Mouse (Mus musculus): ENCODE data around the gene Stat3.

Gene Stat3

GRCm38 (mm10) chr11:100939512-100940151 is at the start of gene Stat3:
TSS of gene Stat3 (minus strand) at chr11:100939540.
- DNase-seq (ENCODE audit: low read depth, low spot score): peak; percentile 100

- no peak for DNase-seq (ENCODE audit: low read depth, low spot score)
Observed at GRCm38 (mm10) chr11:100988674-100989073, 49.3 kb upstream of the Stat3 start.

DNA sequence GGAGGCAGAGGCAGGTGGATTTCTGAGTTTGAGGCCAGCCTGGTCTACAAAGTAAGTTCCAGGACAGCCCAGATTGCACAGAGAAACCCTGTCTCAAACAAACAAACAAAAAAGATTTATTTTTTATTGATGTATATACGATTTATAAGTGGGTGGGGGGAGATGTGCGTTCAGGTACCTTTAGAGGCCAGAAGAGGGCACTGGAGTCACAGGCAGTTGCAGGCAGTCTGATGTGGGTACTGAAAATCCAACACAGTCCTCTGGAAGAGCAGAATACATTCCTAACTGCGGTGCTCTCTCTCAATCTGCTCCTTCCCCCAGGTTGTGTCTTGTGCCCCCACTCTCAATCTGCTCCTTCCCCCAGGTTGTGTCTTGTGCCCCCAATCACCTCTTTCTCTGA is 46.3 kb upstream of the Stat3 start:
- no peak for DNase-seq (ENCODE audit: low read depth, low spot score)

- DNase-seq (ENCODE audit: low read depth, low spot score): no peak
Observed at GRCm38 (mm10) chr11:100983778-100984131, 44.4 kb upstream of the Stat3 start.

- DNase-seq (ENCODE audit: low read depth, low spot score): peak; percentile 76
Observed at GRCm38 (mm10) chr11:100983125-100983777, 43.9 kb upstream of the Stat3 start.

- no peak for DNase-seq (ENCODE audit: low read depth, low spot score)
Observed at GRCm38 (mm10) chr11:100982087-100982486, 42.7 kb upstream of the Stat3 start.

DNA sequence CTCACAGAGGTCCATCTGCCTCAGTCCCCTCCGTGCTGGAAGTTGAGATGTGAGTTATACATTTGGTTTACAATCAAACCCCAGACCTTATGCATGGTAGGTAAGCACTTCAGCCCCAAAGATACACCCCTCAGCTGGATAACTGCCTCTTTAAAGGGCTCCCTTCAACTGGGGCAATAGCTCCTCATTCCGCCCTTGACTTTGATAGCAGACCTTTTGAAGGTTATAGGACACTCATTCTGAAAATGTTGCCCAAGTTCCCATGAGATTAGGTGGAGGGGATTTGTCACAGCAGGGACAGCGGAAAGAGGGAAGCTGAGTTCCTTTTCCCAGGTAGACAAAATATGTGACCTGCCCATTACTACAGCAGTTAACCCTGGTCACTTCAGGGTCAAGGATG is 41.9 kb upstream of the Stat3 start:
- DNase-seq (ENCODE audit: low read depth, low spot score): no peak

DNA sequence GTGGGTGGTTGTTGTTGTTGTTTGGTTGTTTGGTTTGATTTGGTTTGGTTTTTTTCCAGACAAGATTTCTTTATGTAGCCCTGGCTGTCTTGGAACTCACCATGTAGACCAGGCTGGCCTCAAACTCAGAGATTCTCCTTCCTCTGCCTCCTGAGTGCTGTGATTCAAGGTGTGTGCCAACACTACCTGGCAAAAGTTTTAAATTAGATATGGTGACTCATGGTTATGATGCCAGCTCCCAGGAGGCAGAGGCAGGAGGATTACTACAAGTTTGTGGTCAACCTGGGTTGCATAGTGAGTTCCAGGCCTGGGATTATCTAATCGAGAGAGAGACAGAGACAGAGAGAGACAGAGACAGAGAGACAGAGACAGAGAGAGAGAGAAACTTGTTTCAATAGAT is 41.1 kb upstream of the Stat3 start:
- DNase-seq (ENCODE audit: low read depth, low spot score): no peak

DNA sequence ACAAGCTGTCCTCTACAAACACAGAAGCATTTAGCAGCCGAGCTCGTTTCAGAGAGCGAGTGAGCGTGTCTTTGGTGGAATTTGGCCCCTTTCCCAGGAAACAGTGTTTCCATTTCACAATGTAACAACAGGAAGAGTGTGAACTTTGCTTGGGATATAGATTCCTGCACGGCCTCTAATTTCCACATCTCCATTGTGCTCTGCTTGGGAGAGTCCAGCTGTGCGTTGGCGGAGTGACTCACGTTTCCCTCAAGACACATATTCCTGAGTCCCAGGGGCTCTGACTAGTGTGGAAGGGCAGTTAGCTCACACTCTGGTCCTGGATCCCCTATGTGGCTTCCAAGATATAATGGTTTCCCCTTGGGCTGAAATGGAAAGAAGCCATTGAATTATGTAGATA is 40.5 kb upstream of the Stat3 start:
- no peak for DNase-seq (ENCODE audit: low read depth, low spot score)

DNA sequence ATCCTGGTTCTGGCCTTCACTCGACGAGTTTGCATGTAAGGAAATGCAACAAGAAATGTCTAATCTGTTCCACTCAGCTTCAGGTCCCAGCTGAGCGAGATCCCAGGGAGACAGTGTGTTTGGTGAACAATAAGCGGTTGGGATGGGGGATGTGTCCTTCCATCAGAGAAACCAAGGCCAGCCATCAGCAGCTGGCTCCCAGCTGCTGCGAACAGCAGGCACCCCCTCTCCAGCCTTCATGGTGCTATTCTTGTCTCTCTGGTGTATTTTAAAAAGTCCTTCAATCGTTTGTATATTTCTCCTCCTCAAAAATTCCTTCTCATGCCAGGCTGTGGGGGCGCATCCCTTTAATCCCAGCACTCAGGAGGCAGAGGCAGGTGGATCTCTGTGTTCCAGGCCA is 35.9 kb upstream of the Stat3 start:
- DNase-seq (ENCODE audit: low read depth, low spot score): no peak

GRCm38 (mm10) chr11:100974381-100974970 is 35.1 kb upstream of the Stat3 start:
- DNase-seq (ENCODE audit: low read depth, low spot score): no peak

- DNase-seq (ENCODE audit: low read depth, low spot score): no peak
Observed at GRCm38 (mm10) chr11:100973245-100973644, 33.9 kb upstream of the Stat3 start.

DNA sequence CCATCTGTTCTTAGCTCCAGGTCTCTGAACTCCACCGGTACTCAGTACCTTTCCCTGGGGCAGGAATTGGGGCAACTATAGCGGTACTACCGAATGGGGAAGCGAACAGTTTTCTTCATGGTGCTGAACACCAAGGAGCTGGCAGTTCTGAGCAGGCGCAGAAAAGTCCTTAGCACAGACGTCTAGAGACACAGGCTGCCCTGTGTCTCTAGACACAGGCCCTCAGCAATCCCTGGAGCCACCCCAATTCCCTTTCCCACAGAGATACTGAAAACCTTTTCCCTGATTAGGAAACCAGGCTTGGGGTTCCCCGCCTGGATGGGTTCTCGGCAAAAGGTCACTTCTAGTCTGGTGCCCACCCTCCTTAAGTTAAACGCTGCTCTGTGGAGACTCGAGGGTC is 32.1 kb upstream of the Stat3 start:
- DNase-seq (ENCODE audit: low read depth, low spot score): no peak

DNA sequence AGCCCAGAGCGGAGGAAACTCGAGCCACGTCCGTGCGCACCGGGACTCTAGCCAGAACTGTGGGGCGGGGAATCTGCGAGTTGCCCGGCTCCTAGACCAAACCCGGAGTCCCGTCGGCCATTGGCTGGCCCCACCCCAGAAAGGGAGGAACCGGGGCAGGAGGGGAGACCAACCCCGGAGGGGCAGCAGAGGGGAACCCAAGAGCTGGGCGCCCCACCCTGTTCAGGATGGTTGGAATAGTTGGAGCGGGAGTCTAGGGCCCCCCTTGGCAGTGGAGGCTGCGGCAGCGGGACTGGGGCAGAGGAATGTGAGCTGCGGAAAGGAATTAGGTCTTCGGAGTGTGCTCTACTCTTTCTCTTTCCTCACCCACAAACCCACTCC is 31.2 kb upstream of the Stat3 start, which contains the start of gene Cavin1:
TSS of gene Cavin1 (minus strand) at position 331 of the 381 bp plus-strand sequence.
- DNase-seq (ENCODE audit: low read depth, low spot score): no peak

DNA sequence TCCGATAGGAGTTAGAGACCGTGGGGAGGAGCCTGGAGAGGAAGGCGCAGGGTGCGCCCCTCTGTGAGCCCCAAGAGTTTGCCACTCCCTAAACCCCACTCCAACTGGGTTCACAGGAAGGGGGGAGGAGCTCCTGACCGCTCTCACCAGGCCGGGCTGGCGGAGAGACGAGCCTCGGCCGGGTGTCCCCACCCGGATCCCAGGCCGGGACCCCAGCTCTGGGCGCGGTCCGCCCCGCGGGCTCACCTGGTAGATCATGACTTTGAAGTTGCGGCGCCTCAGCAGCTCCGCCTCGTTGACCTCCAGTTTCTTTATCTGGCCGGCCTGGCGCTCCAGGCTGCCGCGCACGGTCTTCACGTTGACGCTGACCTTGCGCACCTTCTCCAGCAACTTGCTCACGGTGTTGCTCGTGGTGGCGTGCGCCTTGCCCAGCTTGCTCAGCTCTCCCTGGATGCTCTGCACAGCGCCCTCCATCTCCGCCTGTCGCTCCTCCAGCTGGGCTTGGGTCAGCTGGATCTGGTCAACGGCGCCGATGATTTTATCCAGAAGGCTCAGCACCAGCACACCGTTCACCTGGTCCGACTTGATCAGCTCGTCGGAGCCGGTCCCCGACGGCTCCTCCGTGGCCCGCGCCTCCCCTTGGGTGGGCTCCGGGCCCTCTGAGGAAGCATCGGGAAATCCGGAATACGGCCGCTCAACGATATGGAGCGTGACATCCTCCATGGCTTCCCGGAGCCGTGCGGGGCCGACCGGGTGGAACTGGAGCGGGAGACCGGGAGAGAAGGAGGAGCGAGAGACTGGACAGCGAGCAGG is 30.6 kb upstream of the Stat3 start:
- DNase-seq (ENCODE audit: low read depth, low spot score): no peak

DNA sequence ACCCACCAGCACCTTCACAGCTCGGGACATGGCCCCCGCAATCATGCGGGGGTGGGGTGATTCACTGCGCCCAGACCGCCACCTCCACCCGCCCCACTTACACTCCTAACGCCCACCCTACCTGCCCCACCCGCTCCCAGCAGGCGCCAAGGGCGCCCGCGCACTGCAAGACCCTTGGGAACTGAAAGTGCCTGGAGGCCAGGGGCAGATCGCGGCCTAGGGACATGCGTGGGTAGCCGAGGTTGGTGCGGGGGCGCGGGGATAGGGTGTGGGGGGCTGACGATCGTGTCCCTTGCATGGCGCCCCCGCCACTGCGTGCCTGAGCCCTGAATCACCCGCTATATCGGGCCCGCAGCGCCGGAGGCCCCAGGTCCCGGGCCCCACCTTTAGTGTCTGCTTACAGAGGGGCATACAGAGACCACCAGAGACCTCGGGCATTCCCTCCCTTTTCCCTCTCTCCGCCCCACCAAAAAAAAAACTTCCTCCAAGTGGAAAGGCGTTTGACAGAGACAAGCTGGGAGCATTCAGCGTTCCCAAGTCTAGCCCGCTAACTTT is 29.9 kb upstream of the Stat3 start:
- no peak for DNase-seq (ENCODE audit: low read depth, low spot score)

- no peak for DNase-seq (ENCODE audit: low read depth, low spot score)
Observed at GRCm38 (mm10) chr11:100968501-100968900, 29.2 kb upstream of the Stat3 start.

GRCm38 (mm10) chr11:100967881-100968420 is 28.6 kb upstream of the Stat3 start:
- no peak for DNase-seq (ENCODE audit: low read depth, low spot score)

DNA sequence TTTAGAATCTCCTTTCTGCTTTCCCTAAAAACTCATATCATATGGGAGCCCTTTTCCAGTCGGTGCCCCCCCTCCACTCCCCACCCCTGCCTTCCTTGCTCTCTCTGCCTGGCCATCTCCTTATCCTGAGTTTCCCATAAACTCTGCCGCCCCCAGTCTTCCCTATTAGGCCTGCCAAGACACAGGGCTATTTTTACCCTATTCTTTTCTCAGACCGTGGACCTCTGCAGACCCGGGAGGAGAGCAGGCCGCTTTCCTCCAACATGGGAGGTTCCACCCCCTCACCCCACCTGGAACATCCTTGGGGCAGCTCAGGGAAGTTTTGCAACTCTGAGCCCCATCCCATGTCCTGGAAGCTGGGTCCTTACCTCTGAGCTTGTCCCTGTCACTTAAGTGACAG is 28.0 kb upstream of the Stat3 start:
- no peak for DNase-seq (ENCODE audit: low read depth, low spot score)

GRCm38 (mm10) chr11:100965760-100966159 is 26.4 kb upstream of the Stat3 start:
- DNase-seq (ENCODE audit: low read depth, low spot score): no peak

GRCm38 (mm10) chr11:100964901-100965542 is 25.7 kb upstream of the Stat3 start:
- DNase-seq (ENCODE audit: low read depth, low spot score): no peak

Data from embryo, embryonic 11.5 days (tissue).